Mouse (Mus musculus): ENCODE measurements at regions not wholly inside any gene's neighbourhood (a gene's known extent, or its start where the extent isn't known, plus 50 kb on each side); places are given as distances from the start of the nearest gene placed in this dataset.

DNA sequence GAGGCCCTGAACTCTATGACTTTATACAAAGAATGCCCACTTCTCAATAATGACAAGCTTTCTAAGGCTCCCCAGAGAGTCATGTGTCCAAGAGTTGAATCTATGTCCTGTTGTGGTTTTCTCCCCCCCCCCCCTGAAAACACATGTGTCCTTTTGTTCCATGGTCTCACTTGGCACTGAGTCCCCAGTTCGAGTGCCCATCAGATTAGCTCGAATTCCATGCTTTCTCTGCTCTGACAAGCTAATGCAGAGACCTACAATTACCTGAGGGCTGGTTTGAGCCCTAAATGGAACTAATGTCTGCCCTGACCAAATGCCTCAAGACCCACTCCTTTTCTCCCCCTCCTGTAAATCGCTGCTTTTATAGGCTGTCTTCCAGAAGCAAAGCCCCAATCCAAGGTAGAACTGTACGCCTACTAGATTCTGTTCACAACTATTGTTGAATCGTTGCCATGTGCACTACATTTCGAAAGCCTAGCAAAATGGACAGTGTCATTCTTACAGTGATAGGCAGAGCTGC is 392.0 kb downstream of the Wdr11 start:
- H3K4me3 ChIP-seq (replicated peaks; ENCODE audit: low read length) = no peak overlapping the region
- H3K4me2 ChIP-seq (ENCODE audit: low read depth, low read length) = no peak overlapping the region
- H3K27ac ChIP-seq (ENCODE audit: low read length) = peak overlapping the region; percentile 36; the same call in 1 of the 2 replicates
- no peak overlapping the region for H3K9ac ChIP-seq (ENCODE audit: low read length)
- H3K4me1 ChIP-seq (ENCODE audit: control insufficient read depth, insufficient read depth, low read length) = peaks cover 21% of the 10 kb centered on the region
- no peaks in the 10 kb centered on the region for H3K36me3 ChIP-seq (ENCODE audit: control insufficient read depth, insufficient read depth, low read length)
- no peaks in the 10 kb centered on the region for H3K9me3 ChIP-seq (replicated peaks; ENCODE audit: control insufficient read depth, low read length)
- ATAC-seq (ENCODE audit: insufficient read depth, low FRiP score) = no peak
- no peaks in the 10 kb centered on the region for H3K27me3 ChIP-seq (ENCODE audit: control insufficient read depth, insufficient read depth, low read length)
- WGBS = 85% methylated on average over 6 of the region's 6 CpGs

DNA sequence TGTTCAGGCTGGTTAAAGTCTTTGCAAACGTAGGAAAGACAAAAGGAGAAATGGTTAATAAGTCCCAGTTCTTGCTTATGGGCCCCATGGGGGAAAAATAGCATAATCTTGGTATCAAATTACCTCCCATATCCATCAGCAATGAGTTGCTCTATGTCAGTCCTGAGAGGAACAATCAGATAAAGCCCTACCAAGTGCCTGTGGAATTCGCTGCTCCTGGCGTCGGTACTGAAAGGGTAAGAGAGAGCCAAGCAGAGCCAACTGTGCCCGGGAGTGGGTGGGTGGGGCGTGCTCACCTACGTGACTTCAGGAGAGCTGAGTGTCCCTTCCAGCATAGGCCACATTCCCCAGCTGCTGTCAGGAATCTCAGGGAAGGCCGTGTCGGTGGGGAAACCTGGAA is 392.7 kb downstream of the Wdr11 start:
- Histone ChIP-seq H3K4me3 (replicated peaks; ENCODE audit: low read length) (no peak overlapping the region), H3K27ac (ENCODE audit: low read length) (peak overlapping the region; percentile 39; the same call in 1 of the 2 replicates), H3K9me3 (replicated peaks; ENCODE audit: control insufficient read depth, low read length) (no peaks in the 10 kb centered on the region), H3K9ac (ENCODE audit: low read length) (no peak overlapping the region), H3K27me3 (ENCODE audit: control insufficient read depth, insufficient read depth, low read length) (no peaks in the 10 kb centered on the region), H3K36me3 (ENCODE audit: control insufficient read depth, insufficient read depth, low read length) (no peaks in the 10 kb centered on the region), H3K4me1 (ENCODE audit: control insufficient read depth, insufficient read depth, low read length) (peaks cover 21% of the 10 kb centered on the region), H3K4me2 (ENCODE audit: low read depth, low read length) (no peak overlapping the region)
- peak; percentile 79 for ATAC-seq (ENCODE audit: insufficient read depth, low FRiP score)
- 47% methylated on average over 9 of the region's 9 CpGs for WGBS

DNA sequence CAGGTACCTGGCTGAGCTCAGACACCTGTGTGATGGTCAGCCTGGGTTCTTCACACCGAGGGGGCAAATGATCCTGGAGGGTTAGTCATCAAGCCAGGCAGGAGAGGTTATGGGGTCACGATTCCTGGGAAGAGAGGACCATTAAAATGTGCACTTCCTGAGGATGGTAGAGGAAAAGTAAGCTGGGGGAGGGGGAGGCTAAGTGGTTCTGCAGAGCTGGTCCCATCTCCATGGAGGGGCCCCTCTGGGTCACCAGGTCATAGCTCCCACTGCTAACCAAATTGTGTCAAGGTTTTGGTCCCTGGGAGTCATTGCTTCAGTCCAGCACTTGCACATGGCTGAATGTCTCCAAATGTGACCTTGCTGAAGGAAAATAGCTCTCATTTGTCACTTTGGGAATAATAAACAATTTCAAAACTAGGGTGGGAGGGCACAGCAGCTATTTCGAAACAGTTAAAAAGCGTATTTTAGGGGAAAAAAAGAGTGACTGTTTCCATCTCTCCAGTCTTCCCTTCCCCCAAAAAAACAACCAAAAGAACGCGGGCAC is 395.5 kb downstream of the Wdr11 start:
- Histone ChIP-seq H3K4me3 (replicated peaks; ENCODE audit: low read length) (no peak overlapping the region), H3K9ac (ENCODE audit: low read length) (no peak overlapping the region), H3K27me3 (ENCODE audit: control insufficient read depth, insufficient read depth, low read length) (no peaks in the 10 kb centered on the region), H3K27ac (ENCODE audit: low read length) (no peak overlapping the region), H3K36me3 (ENCODE audit: control insufficient read depth, insufficient read depth, low read length) (no peaks in the 10 kb centered on the region), H3K4me1 (ENCODE audit: control insufficient read depth, insufficient read depth, low read length) (peaks cover 21% of the 10 kb centered on the region), H3K9me3 (replicated peaks; ENCODE audit: control insufficient read depth, low read length) (no peaks in the 10 kb centered on the region), H3K4me2 (ENCODE audit: low read depth, low read length) (no peak overlapping the region)
- WGBS = 37% methylated on average over 6 of the region's 6 CpGs
- ATAC-seq (ENCODE audit: insufficient read depth, low FRiP score) = no peak

DNA sequence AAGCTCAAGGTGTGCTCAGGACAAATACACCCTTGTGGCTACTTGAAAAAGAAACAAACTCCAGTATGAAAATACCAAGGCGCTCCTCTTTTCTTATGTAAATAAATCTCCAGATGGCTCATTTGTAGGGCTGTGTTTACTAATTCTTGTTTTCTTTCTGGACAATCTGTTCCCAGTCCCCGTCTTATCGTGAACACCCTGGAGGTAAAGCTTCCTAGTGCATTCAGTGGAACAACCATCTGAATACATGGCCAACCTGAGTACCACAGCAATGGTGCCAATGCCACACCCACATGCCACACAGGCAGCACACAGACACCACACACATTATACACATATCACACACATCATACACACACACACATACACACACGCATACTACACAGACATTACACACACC is 396.1 kb downstream of the Wdr11 start:
- H3K9me3 ChIP-seq (replicated peaks; ENCODE audit: control insufficient read depth, low read length) = no peaks in the 10 kb centered on the region
- H3K4me1 ChIP-seq (ENCODE audit: control insufficient read depth, insufficient read depth, low read length) = peaks cover 21% of the 10 kb centered on the region
- no peaks in the 10 kb centered on the region for H3K36me3 ChIP-seq (ENCODE audit: control insufficient read depth, insufficient read depth, low read length)
- ATAC-seq (ENCODE audit: insufficient read depth, low FRiP score) = no peak
- no peak overlapping the region for H3K4me2 ChIP-seq (ENCODE audit: low read depth, low read length)
- no peak overlapping the region for H3K4me3 ChIP-seq (replicated peaks; ENCODE audit: low read length)
- 44% methylated on average over 4 of the region's 4 CpGs for WGBS
- no peak overlapping the region for H3K27ac ChIP-seq (ENCODE audit: low read length)
- H3K9ac ChIP-seq (ENCODE audit: low read length) = no peak overlapping the region
- no peaks in the 10 kb centered on the region for H3K27me3 ChIP-seq (ENCODE audit: control insufficient read depth, insufficient read depth, low read length)

GRCm38 (mm10) chr7:129993446-129994223 is 402.0 kb downstream of the Wdr11 start:
- H3K4me2 ChIP-seq (ENCODE audit: low read depth, low read length) = no peak overlapping the region
- no peak overlapping the region for H3K9ac ChIP-seq (ENCODE audit: low read length)
- H3K27ac ChIP-seq (ENCODE audit: low read length) = peak overlapping the region; percentile 24; the same call in 1 of the 2 replicates
- H3K27me3 ChIP-seq (ENCODE audit: control insufficient read depth, insufficient read depth, low read length) = no peaks in the 10 kb centered on the region
- peaks cover 3% of the 10 kb centered on the region; the same call in 1 of the 2 replicates for H3K4me1 ChIP-seq (ENCODE audit: control insufficient read depth, insufficient read depth, low read length)
- no peak for ATAC-seq (ENCODE audit: insufficient read depth, low FRiP score)
- WGBS = 53% methylated on average over 14 of the region's 14 CpGs
- no peak overlapping the region for H3K4me3 ChIP-seq (replicated peaks; ENCODE audit: low read length)
- H3K9me3 ChIP-seq (replicated peaks; ENCODE audit: control insufficient read depth, low read length) = no peaks in the 10 kb centered on the region
- no peaks in the 10 kb centered on the region for H3K36me3 ChIP-seq (ENCODE audit: control insufficient read depth, insufficient read depth, low read length)

- no peak overlapping the region for H3K4me3 ChIP-seq (replicated peaks; ENCODE audit: low read length)
- H3K9me3 ChIP-seq (replicated peaks; ENCODE audit: control insufficient read depth, low read length) = no peaks in the 10 kb centered on the region
- H3K4me1 ChIP-seq (ENCODE audit: control insufficient read depth, insufficient read depth, low read length) = peaks cover 8% of the 10 kb centered on the region
- no peak for ATAC-seq (ENCODE audit: insufficient read depth, low FRiP score)
- no peaks in the 10 kb centered on the region for H3K36me3 ChIP-seq (ENCODE audit: control insufficient read depth, insufficient read depth, low read length)
- WGBS = 92% methylated on average over 7 of the region's 7 CpGs
- no peaks in the 10 kb centered on the region for H3K27me3 ChIP-seq (ENCODE audit: control insufficient read depth, insufficient read depth, low read length)
- no peak overlapping the region for H3K27ac ChIP-seq (ENCODE audit: low read length)
- H3K9ac ChIP-seq (ENCODE audit: low read length) = no peak overlapping the region
- H3K4me2 ChIP-seq (ENCODE audit: low read depth, low read length) = no peak overlapping the region
These were observed 403.9 kb downstream of the Wdr11 start for GRCm38 (mm10) chr7:129995529-129995928.

- Histone ChIP-seq H3K27ac (ENCODE audit: low read length) (peak overlapping the region; percentile 17; the same call in 1 of the 2 replicates), H3K4me2 (ENCODE audit: low read depth, low read length) (peak overlapping the region; percentile 30; the same call in 1 of the 2 replicates), H3K27me3 (ENCODE audit: control insufficient read depth, insufficient read depth, low read length) (no peaks in the 10 kb centered on the region), H3K9me3 (replicated peaks; ENCODE audit: control insufficient read depth, low read length) (no peaks in the 10 kb centered on the region), H3K9ac (ENCODE audit: low read length) (peak overlapping the region; percentile 18; the same call in 1 of the 2 replicates), H3K36me3 (ENCODE audit: control insufficient read depth, insufficient read depth, low read length) (no peaks in the 10 kb centered on the region), H3K4me3 (replicated peaks; ENCODE audit: low read length) (no peak overlapping the region), H3K4me1 (ENCODE audit: control insufficient read depth, insufficient read depth, low read length) (peaks cover 19% of the 10 kb centered on the region)
- 35% methylated on average over 10 of the region's 10 CpGs for WGBS
- ATAC-seq (ENCODE audit: insufficient read depth, low FRiP score) = no peak
These were observed 409.4 kb downstream of the Wdr11 start for GRCm38 (mm10) chr7:130001064-130001463.

DNA sequence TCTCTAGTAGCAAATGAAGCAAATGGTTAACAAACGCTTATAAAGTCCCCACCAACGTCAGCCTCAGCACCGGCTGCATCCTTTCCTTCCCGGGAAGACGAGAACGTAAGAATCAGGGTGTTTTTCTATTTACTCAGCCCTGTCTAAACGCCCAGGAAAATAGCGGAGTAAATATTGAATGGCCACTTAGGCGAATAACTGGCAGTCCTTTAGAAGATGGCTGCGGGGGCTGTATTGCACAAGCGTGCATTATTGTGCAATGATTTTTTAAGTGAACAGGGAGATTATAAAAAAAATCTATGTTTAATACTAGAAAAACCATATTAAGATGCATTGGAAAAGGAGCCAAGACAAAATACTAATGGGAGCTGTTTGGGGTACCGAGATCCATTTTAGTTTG is 410.3 kb downstream of the Wdr11 start:
- no peaks in the 10 kb centered on the region for H3K27me3 ChIP-seq (ENCODE audit: control insufficient read depth, insufficient read depth, low read length)
- no peaks in the 10 kb centered on the region for H3K36me3 ChIP-seq (ENCODE audit: control insufficient read depth, insufficient read depth, low read length)
- H3K9me3 ChIP-seq (replicated peaks; ENCODE audit: control insufficient read depth, low read length) = no peaks in the 10 kb centered on the region
- no peak for ATAC-seq (ENCODE audit: insufficient read depth, low FRiP score)
- 42% methylated on average over 12 of the region's 12 CpGs for WGBS
- H3K4me1 ChIP-seq (ENCODE audit: control insufficient read depth, insufficient read depth, low read length) = peaks cover 19% of the 10 kb centered on the region
- H3K4me3 ChIP-seq (replicated peaks; ENCODE audit: low read length) = no peak overlapping the region
- no peak overlapping the region for H3K9ac ChIP-seq (ENCODE audit: low read length)
- H3K27ac ChIP-seq (ENCODE audit: low read length) = no peak overlapping the region
- no peak overlapping the region for H3K4me2 ChIP-seq (ENCODE audit: low read depth, low read length)

- peaks cover 28% of the 10 kb centered on the region for H3K4me1 ChIP-seq (ENCODE audit: control insufficient read depth, insufficient read depth, low read length)
- no peaks in the 10 kb centered on the region for H3K27me3 ChIP-seq (ENCODE audit: control insufficient read depth, insufficient read depth, low read length)
- no peaks in the 10 kb centered on the region for H3K9me3 ChIP-seq (replicated peaks; ENCODE audit: control insufficient read depth, low read length)
- peak overlapping the region; percentile 22; the same call in 1 of the 2 replicates for H3K27ac ChIP-seq (ENCODE audit: low read length)
- H3K4me3 ChIP-seq (replicated peaks; ENCODE audit: low read length) = no peak overlapping the region
- no peak overlapping the region for H3K9ac ChIP-seq (ENCODE audit: low read length)
- 13% methylated on average over 10 of the region's 10 CpGs for WGBS
- no peaks in the 10 kb centered on the region for H3K36me3 ChIP-seq (ENCODE audit: control insufficient read depth, insufficient read depth, low read length)
- H3K4me2 ChIP-seq (ENCODE audit: low read depth, low read length) = no peak overlapping the region
- ATAC-seq (ENCODE audit: insufficient read depth, low FRiP score) = no peak
These were observed 413.7 kb downstream of the Wdr11 start for GRCm38 (mm10) chr7:130005406-130005805.
